ENCODE assay signal across 11 mouse cellular contexts in the genomic region with DNA sequence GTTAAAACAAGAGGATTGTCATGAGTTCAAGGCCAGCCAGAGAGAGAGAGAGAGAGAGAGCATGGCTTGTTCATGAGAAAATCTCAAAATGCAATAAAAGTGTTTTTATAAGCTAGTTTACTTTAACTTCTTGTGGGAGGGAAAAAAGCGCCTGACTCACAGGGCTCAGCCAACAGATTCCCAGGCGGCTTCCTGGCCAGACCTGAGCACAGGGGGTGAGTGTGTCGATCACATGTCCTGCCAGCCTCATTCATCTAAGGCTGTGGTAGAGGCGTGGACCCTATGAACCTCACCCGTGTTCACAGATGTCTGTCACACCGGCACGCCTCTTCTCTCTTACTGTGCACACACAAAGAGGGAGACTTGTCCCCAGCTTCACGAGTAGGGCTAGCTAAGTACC.
DNase-seq lines count a peak whose midpoint lies in the region; ATAC-seq and TF ChIP-seq lines count a peak whose summit lies in the region.
"Had no signal": no experiment of that assay in that cellular context is flagged by ENCODE, and none has a peak within 500 bp of the region (broad histone marks: within the 10 kb centered on the region; RNA-seq: fewer than 3 reads in every experiment).

No protein-coding gene starts in this region.

- peak; percentile 37 to 58 for DNase-seq in adrenal gland, postnatal 36 days
- DNase-seq in adrenal gland, postnatal 4 days (ENCODE audit: low spot score in 2 of 2), result no peak
- DNase-seq in lung, adult 2 months, result no peak
- DNase-seq in thymus, postnatal 25 days, result no peak
- DNase-seq in layer of hippocampus, adult 8-10 months (ENCODE audit: low spot score in 2 of 2), result no peak
- DNase-seq: cerebellum, postnatal 14 days had no signal

- H3K27ac ChIP-seq in lung, embryonic 16.5 days (ENCODE audit: low read length), result peak overlapping the region; percentile 89
- H3K27ac ChIP-seq in kidney, embryonic 15.5 days, result peak overlapping the region; percentile 74
- H3K27ac ChIP-seq in stomach, embryonic 14.5 days (ENCODE audit: low read length), result peak overlapping the region; percentile 77; the same call in 1 of the 2 replicates
- H3K27ac ChIP-seq: liver, embryonic 14.5 days; neural tube, embryonic 12.5 days had no signal

- H3K4me3 ChIP-seq in lung, embryonic 16.5 days (ENCODE audit: low read length), result no peak overlapping the region
- H3K4me3 ChIP-seq in lung, adult 2 months (replicated peaks; ENCODE audit: extremely low read depth, low read depth, low read length), result no peak overlapping the region
- no peak overlapping the region for H3K4me3 ChIP-seq in kidney, embryonic 15.5 days (replicated peaks)
- no peak overlapping the region for H3K4me3 ChIP-seq in stomach, embryonic 14.5 days (ENCODE audit: low read depth, low read length)
- H3K4me3 ChIP-seq: neural tube, embryonic 12.5 days had no signal

- H3K27me3 ChIP-seq in lung, embryonic 16.5 days (ENCODE audit: control insufficient read depth, insufficient read depth, low read depth, low read length), result no peaks in the 10 kb centered on the region
- H3K27me3 ChIP-seq in kidney, embryonic 15.5 days, result no peaks in the 10 kb centered on the region
- H3K27me3 ChIP-seq in stomach, embryonic 14.5 days (ENCODE audit: control insufficient read depth, insufficient read depth, low read length), result no peaks in the 10 kb centered on the region
- H3K27me3 ChIP-seq: neural tube, embryonic 12.5 days had no signal

- 34% methylated on average over 8 of the region's 8 CpGs for WGBS in lung, embryonic 16.5 days
- 36% methylated on average over 8 of the region's 8 CpGs for WGBS in lung, adult 2 months
- 51% methylated on average over 8 of the region's 8 CpGs for WGBS in kidney, embryonic 15.5 days
- 46% methylated on average over 8 of the region's 8 CpGs for WGBS in stomach, embryonic 14.5 days

- peaks cover 40% of the 10 kb centered on the region for H3K4me1 ChIP-seq in lung, embryonic 16.5 days (replicated peaks; ENCODE audit: control insufficient read depth, insufficient read depth, low read length)
- peaks cover 13% of the 10 kb centered on the region for H3K4me1 ChIP-seq in lung, adult 2 months (ENCODE audit: control insufficient read depth, insufficient read depth, low read length)
- H3K4me1 ChIP-seq in kidney, embryonic 15.5 days, result peaks cover 49% of the 10 kb centered on the region
- H3K4me1 ChIP-seq in stomach, embryonic 14.5 days (ENCODE audit: control insufficient read depth, insufficient read depth, low read length), result peaks cover 18% of the 10 kb centered on the region

- TF ChIP-seq POLR2A in lung, adult 2 months (IDR thresholded peaks at IDR 0.05; ENCODE audit: borderline replicate concordance, extremely low read depth, low read depth, low read length), result no peak

- TF ChIP-seq CTCF in lung, adult 2 months (IDR thresholded peaks at IDR 0.05; ENCODE audit: insufficient read depth, low read length), result no peak

- no peaks in the 10 kb centered on the region for H3K9me3 ChIP-seq in lung, embryonic 16.5 days (ENCODE audit: control insufficient read depth, low read length)
- H3K9me3 ChIP-seq in kidney, embryonic 15.5 days (replicated peaks), result no peaks in the 10 kb centered on the region
- H3K9me3 ChIP-seq in stomach, embryonic 14.5 days (ENCODE audit: control insufficient read depth, low read depth, low read length), result no peaks in the 10 kb centered on the region
- H3K9me3 ChIP-seq: neural tube, embryonic 12.5 days had no signal

- no peak overlapping the region for H3K4me2 ChIP-seq in lung, embryonic 16.5 days (ENCODE audit: low read depth, low read length)
- no peak overlapping the region for H3K4me2 ChIP-seq in kidney, embryonic 15.5 days
- no peak overlapping the region for H3K4me2 ChIP-seq in stomach, embryonic 14.5 days (replicated peaks; ENCODE audit: low read depth, low read length)
- H3K4me2 ChIP-seq: neural tube, embryonic 12.5 days had no signal

- ATAC-seq in lung, embryonic 16.5 days (ENCODE audit: low read depth), result peak; percentile 60
- no peak; the same call in 1 of the 2 replicates for ATAC-seq in kidney, embryonic 15.5 days (replicated peaks; ENCODE audit: low FRiP score)
- no peak for ATAC-seq in stomach, embryonic 14.5 days (ENCODE audit: insufficient number of reproducible peaks, insufficient read depth, low FRiP score, low read depth)

- H3K36me3 ChIP-seq in lung, embryonic 16.5 days (ENCODE audit: control insufficient read depth, insufficient read depth, low read length), result peaks cover 15% of the 10 kb centered on the region
- peaks cover 64% of the 10 kb centered on the region for H3K36me3 ChIP-seq in kidney, embryonic 15.5 days
- H3K36me3 ChIP-seq in stomach, embryonic 14.5 days (ENCODE audit: control insufficient read depth, insufficient read depth, low read length), result peaks cover 4% of the 10 kb centered on the region
- H3K36me3 ChIP-seq: neural tube, embryonic 12.5 days had no signal

- peak overlapping the region; percentile 32; the same call in 1 of the 2 replicates for H3K9ac ChIP-seq in lung, embryonic 16.5 days (ENCODE audit: low read length)
- no peak overlapping the region for H3K9ac ChIP-seq in kidney, embryonic 15.5 days
- no peak overlapping the region for H3K9ac ChIP-seq in stomach, embryonic 14.5 days (replicated peaks; ENCODE audit: low read depth, low read length)
- H3K9ac ChIP-seq: liver, embryonic 14.5 days; neural tube, embryonic 12.5 days had no signal

Comparison
In these comparisons a context has a peak if more than half of its experiments do, and no peak if none do; other contexts are left out.
1. DNase-seq: peak in adrenal gland, postnatal 36 days (2 of 2); none in adrenal gland, postnatal 4 days (0 of 2), lung, adult 2 months (single experiment), thymus, postnatal 25 days (single experiment) and layer of hippocampus, adult 8-10 months (0 of 2).
2. Peak in every context shown above with its lines, with median percentiles within 50 percentile points of each other: H3K27ac ChIP-seq.